In the genomic region with DNA sequence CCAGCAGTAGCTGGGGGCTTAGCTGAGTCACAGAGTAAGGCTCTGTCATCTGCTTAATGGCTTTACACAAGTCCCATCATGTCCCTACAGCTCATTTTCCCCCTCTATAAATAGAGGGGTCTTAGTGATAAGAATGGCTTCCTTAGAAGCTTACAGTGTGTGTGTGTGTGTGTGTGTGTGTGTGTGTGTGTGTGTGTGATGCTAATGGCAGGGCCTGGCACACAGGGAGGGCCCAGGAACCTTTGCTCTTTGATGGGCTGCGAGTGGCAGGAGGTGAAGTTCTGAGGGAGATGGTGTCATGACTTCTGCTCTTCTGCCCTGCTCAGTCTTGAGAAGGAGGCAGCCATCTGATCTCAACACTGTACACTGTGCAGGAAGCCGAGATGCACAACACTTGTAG, we compare ENCODE assay signal across 26 mouse cellular contexts.
DNase-seq lines count a peak whose midpoint lies in the region; ATAC-seq and TF ChIP-seq lines count a peak whose summit lies in the region.
"Had no signal": no experiment of that assay in that cellular context is flagged by ENCODE, and none has a peak within 500 bp of the region (broad histone marks: within the 10 kb centered on the region; RNA-seq: fewer than 3 reads in every experiment).

No protein-coding gene starts in this region.

- intact Hi-C loops in heart, adult 2 months (cut with DNase I): no loop called here

- TF ChIP-seq EP300 in heart, adult 2 months (IDR thresholded peaks at IDR 0.05; ENCODE audit: insufficient read depth, low read depth, low read length): no peak

- WGBS in heart, embryonic 16.5 days: 69% methylated on average over 2 of the region's 2 CpGs
- WGBS in heart, adult 2 months: 87% methylated on average over 2 of the region's 2 CpGs
- 43% methylated on average over 2 of the region's 2 CpGs for WGBS in spleen, adult 2 months
- WGBS in thymus, adult 2 months: 16% methylated on average over 2 of the region's 2 CpGs

- no peaks in the 10 kb centered on the region for H3K36me3 ChIP-seq in heart, embryonic 16.5 days (ENCODE audit: control insufficient read depth, insufficient read depth)
- H3K36me3 ChIP-seq in heart, adult 2 months (ENCODE audit: control insufficient read depth, insufficient read depth, low read length): no peaks in the 10 kb centered on the region
- no peaks in the 10 kb centered on the region for H3K36me3 ChIP-seq in spleen, adult 2 months (ENCODE audit: control insufficient read depth, insufficient read depth, low read length)
- peaks cover 8% of the 10 kb centered on the region; the same call in 1 of the 2 replicates for H3K36me3 ChIP-seq in thymus, adult 2 months (ENCODE audit: control insufficient read depth, insufficient read depth, low read length)
- H3K36me3 ChIP-seq: G1E; heart, embryonic 12.5 days; hindbrain, embryonic 15.5 days; midbrain, embryonic 15.5 days had no signal

- no peak for DNase-seq in heart, adult 2 months
- no peak for DNase-seq in spleen, adult 2 months (ENCODE audit: low read depth in 1 of 2, low spot score in 2 of 2)
- no peak for DNase-seq in spleen, postnatal 10 days (ENCODE audit: low spot score in 2 of 2)
- DNase-seq in thymus, adult 2 months: peak; percentile 51
- DNase-seq in thymus, postnatal 4 days: peak; percentile 63
- DNase-seq in urinary bladder, adult 18-20 months (ENCODE audit: low spot score in 2 of 2): no peak
- DNase-seq: adrenal gland, adult 2 months; cerebellum, adult 8-10 months; heart, postnatal 36 days; kidney, adult 2 months; kidney, postnatal 10 days; lung, embryonic 14.5 days; right cerebral cortex, postnatal 14 days had no signal

- H3K4me1 ChIP-seq in heart, embryonic 16.5 days (ENCODE audit: control insufficient read depth, insufficient read depth, low read length): peaks cover 29% of the 10 kb centered on the region
- peaks cover 4% of the 10 kb centered on the region for H3K4me1 ChIP-seq in heart, adult 2 months (ENCODE audit: control insufficient read depth, insufficient read depth, low read length)
- peaks cover 32% of the 10 kb centered on the region for H3K4me1 ChIP-seq in spleen, adult 2 months (ENCODE audit: control insufficient read depth, insufficient read depth, insufficient read length)
- peaks cover 55% of the 10 kb centered on the region for H3K4me1 ChIP-seq in thymus, adult 2 months (replicated peaks; ENCODE audit: control insufficient read depth, insufficient read depth, low read length)

- peak overlapping the region; percentile 16 for H3K4me2 ChIP-seq in heart, embryonic 16.5 days (ENCODE audit: low read depth, low read length)
- H3K4me2 ChIP-seq: forebrain, embryonic 13.5 days; heart, embryonic 12.5 days; hindbrain, embryonic 15.5 days; limb, embryonic 12.5 days; liver, embryonic 11.5 days; lung, embryonic 14.5 days; midbrain, embryonic 15.5 days had no signal

- no peak for TF ChIP-seq CTCF in heart, adult 2 months (IDR thresholded peaks at IDR 0.05)
- no peak for TF ChIP-seq CTCF in spleen, adult 2 months (IDR thresholded peaks at IDR 0.05; ENCODE audit: extremely low read depth, insufficient read depth, insufficient read length, insufficient replicate concordance)
- no peak for TF ChIP-seq CTCF in thymus, adult 2 months (IDR thresholded peaks at IDR 0.05; ENCODE audit: borderline replicate concordance, control insufficient read depth, extremely low read depth, insufficient read depth, low read length, poor library complexity)

- no peaks in the 10 kb centered on the region for H3K27me3 ChIP-seq in heart, embryonic 16.5 days (ENCODE audit: control insufficient read depth, insufficient read depth, low read length)
- H3K27me3 ChIP-seq in heart, adult 2 months (ENCODE audit: control insufficient read depth, insufficient read depth, low read length): no peaks in the 10 kb centered on the region
- H3K27me3 ChIP-seq in spleen, adult 2 months (ENCODE audit: control insufficient read depth, insufficient read depth, low read length): no peaks in the 10 kb centered on the region
- H3K27me3 ChIP-seq in thymus, adult 2 months (ENCODE audit: control insufficient read depth, insufficient read depth, low read length): no peaks in the 10 kb centered on the region
- H3K27me3 ChIP-seq: CH12.LX; forebrain, embryonic 13.5 days; heart, embryonic 12.5 days; hindbrain, embryonic 15.5 days; limb, embryonic 12.5 days; midbrain, embryonic 15.5 days; Patski had no signal

- no peaks in the 10 kb centered on the region for H3K9me3 ChIP-seq in heart, embryonic 16.5 days (replicated peaks; ENCODE audit: control insufficient read depth, low read length)
- H3K9me3 ChIP-seq: forebrain, embryonic 13.5 days; G1E; heart, embryonic 12.5 days; hindbrain, embryonic 15.5 days; limb, embryonic 12.5 days; megakaryocyte, embryonic 14.5 days; midbrain, embryonic 15.5 days had no signal

- no peak for ATAC-seq in heart, embryonic 16.5 days (replicated peaks; ENCODE audit: extremely low read depth, insufficient read depth, low FRiP score)
- ATAC-seq in monocyte, adult 5-6 weeks (replicated peaks; ENCODE audit: insufficient number of reproducible peaks, low FRiP score, low TSS enrichment, poor library complexity, severe bottlenecking): no peak
- ATAC-seq: midbrain, embryonic 15.5 days; Patski had no signal

- H3K79me2 ChIP-seq in heart, adult 2 months (replicated peaks; ENCODE audit: control insufficient read depth, insufficient read depth, low read length): no peaks in the 10 kb centered on the region

- TF ChIP-seq POLR2A in heart, adult 2 months (IDR thresholded peaks at IDR 0.05; ENCODE audit: insufficient read depth, low read depth, low read length): no peak
- TF ChIP-seq POLR2A in spleen, adult 2 months (IDR thresholded peaks at IDR 0.05; ENCODE audit: low read depth, low read length): no peak
- 0 out of 2 replicates have a peak, but pooled peaks have one; percentile 30 for TF ChIP-seq POLR2A in thymus, adult 2 months (IDR thresholded peaks at IDR 0.05; ENCODE audit: control insufficient read depth, extremely low read depth, insufficient read depth, low read length, poor library complexity)

- H3K9ac ChIP-seq in heart, embryonic 16.5 days (ENCODE audit: low read length): no peak overlapping the region
- H3K9ac ChIP-seq in heart, adult 2 months (ENCODE audit: low read depth, low read length): no peak overlapping the region
- H3K9ac ChIP-seq: forebrain, embryonic 13.5 days; heart, embryonic 12.5 days; hindbrain, embryonic 15.5 days; limb, embryonic 12.5 days; lung, embryonic 14.5 days; midbrain, embryonic 15.5 days had no signal

- H3K4me3 ChIP-seq in heart, embryonic 16.5 days (ENCODE audit: low read length): no peak overlapping the region
- H3K4me3 ChIP-seq in heart, adult 2 months: no peak overlapping the region
- peak overlapping the region; percentile 50 for H3K4me3 ChIP-seq in spleen, adult 2 months (ENCODE audit: extremely low read depth, insufficient read depth, insufficient read length)
- H3K4me3 ChIP-seq in thymus, adult 2 months (ENCODE audit: control insufficient read depth, insufficient read depth, low read length): peak overlapping the region; percentile 61
- H3K4me3 ChIP-seq: forebrain, embryonic 13.5 days; heart, embryonic 12.5 days; hindbrain, embryonic 15.5 days; limb, embryonic 12.5 days; midbrain, embryonic 15.5 days; myocyte had no signal

- H3K27ac ChIP-seq in heart, embryonic 16.5 days (ENCODE audit: low read length): peak overlapping the region; percentile 49
- H3K27ac ChIP-seq in heart, adult 2 months: no peak overlapping the region
- H3K27ac ChIP-seq in spleen, adult 2 months (ENCODE audit: insufficient read depth, low read length): peak overlapping the region; percentile 87
- H3K27ac ChIP-seq in thymus, adult 2 months (ENCODE audit: control insufficient read depth, insufficient read depth, low read length): peak overlapping the region; percentile 99
- H3K27ac ChIP-seq: hindbrain, embryonic 15.5 days; limb, embryonic 12.5 days; midbrain, embryonic 15.5 days had no signal

Comparison
In these comparisons a context has a peak if more than half of its experiments do, and no peak if none do; other contexts are left out.
1. H3K4me3 ChIP-seq: peak in spleen, adult 2 months (single experiment) and thymus, adult 2 months (single experiment); none in heart, embryonic 16.5 days (single experiment) and heart, adult 2 months (single experiment).
2. DNase-seq: peak in thymus, adult 2 months (single experiment) and thymus, postnatal 4 days (single experiment); none in heart, adult 2 months (0 of 2), spleen, adult 2 months (0 of 2), spleen, postnatal 10 days (0 of 2) and urinary bladder, adult 18-20 months (0 of 2).